Mouse (Mus musculus): ENCODE measurements around the gene Slamf1.

DNA sequence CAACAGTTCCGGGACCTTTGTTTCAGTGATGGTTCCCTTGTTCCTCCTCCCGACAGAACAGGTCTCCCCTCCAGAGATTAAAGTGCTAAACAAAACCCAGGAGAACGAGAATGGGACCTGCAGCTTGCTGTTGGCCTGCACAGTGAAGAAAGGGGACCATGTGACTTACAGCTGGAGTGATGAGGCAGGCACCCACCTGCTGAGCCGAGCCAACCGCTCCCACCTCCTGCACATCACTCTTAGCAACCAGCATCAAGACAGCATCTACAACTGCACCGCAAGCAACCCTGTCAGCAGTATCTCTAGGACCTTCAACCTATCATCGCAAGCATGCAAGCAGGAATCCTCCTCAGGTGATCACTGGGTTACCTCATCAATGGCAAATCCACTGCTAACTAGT lies 10.1 kb downstream of the Slamf1 start:
- TF ChIP-seq GATA1 (IDR thresholded peaks at IDR 0.05; ENCODE audit: borderline replicate concordance, low read length) = no peak
- TF ChIP-seq FLI1 (IDR thresholded peaks at IDR 0.05; ENCODE audit: low read length) = no peak

Data from megakaryocyte, embryonic 14.5 days (primary cell).